Mouse (Mus musculus) myocyte (in vitro differentiated cells): Measurements from ENCODE around the gene Plcl2.

Experiments
- CEBPB ChIP-seq: IDR thresholded peaks from 2 replicates; pipeline ENCODE4 v1.6.1; 2011; ENCODE audit warnings: mild to moderate bottlenecking, moderate library complexity; ENCODE audit not compliant: poor library complexity, insufficient read depth, severe bottlenecking
- E2F4 ChIP-seq: IDR thresholded peaks from one replicate; pipeline ENCODE4 v1.6.1; 2011; ENCODE audit warnings: mild to moderate bottlenecking, control low read depth, moderate library complexity; ENCODE audit not compliant: insufficient read depth
- MAX ChIP-seq: IDR thresholded peaks from one replicate; pipeline ENCODE4 v1.6.1; 2011; ENCODE audit warnings: low read depth, mild to moderate bottlenecking, control low read depth
- MYOD1 ChIP-seq, 3 experiments: IDR thresholded peaks; one replicate each; pipeline ENCODE4 v1.6.1; 2011; ENCODE audit warnings: control low read depth in 2 of 3, low read depth in 2 of 3, mild to moderate bottlenecking in 2 of 3, moderate library complexity in 1 of 3; ENCODE audit not compliant: insufficient read length in 2 of 3, control insufficient read depth in 1 of 3
- MYOG ChIP-seq, 3 experiments: IDR thresholded peaks; one replicate each; pipeline ENCODE4 v1.6.1; 2011; ENCODE audit warnings: control low read depth in 2 of 3, low read depth in 2 of 3, mild to moderate bottlenecking in 2 of 3; ENCODE audit not compliant: insufficient read length in 2 of 3, control insufficient read depth in 1 of 3, insufficient read depth in 1 of 3
- POLR2A ChIP-seq: IDR thresholded peaks from one replicate; pipeline ENCODE4 v1.6.1; 2011; ENCODE audit warnings: low read depth, mild to moderate bottlenecking, control low read depth, moderate library complexity; ENCODE audit not compliant: insufficient read length
- TCF12 ChIP-seq: IDR thresholded peaks from one replicate; pipeline ENCODE4 v1.6.1; 2011; ENCODE audit warnings: mild to moderate bottlenecking, control low read depth; ENCODE audit not compliant: poor library complexity, insufficient read depth, severe bottlenecking
- TCF3 ChIP-seq: IDR thresholded peaks from one replicate; pipeline ENCODE4 v1.6.1; 2011; ENCODE audit warnings: low read depth, control low read depth; ENCODE audit not compliant: insufficient read length
- USF1 ChIP-seq: IDR thresholded peaks from one replicate; pipeline ENCODE4 v1.6.1; 2011; ENCODE audit warnings: low read depth, mild to moderate bottlenecking, control low read depth, moderate library complexity

GRCm38 (mm10) chr17:50544860-50545259 is 35.7 kb downstream of the Plcl2 start:
- TF ChIP-seq POLR2A: no peak
- TF ChIP-seq MAX: no peak
- no peak for TF ChIP-seq TCF12
- TF ChIP-seq MYOG (IDR thresholded peaks at IDR 0.05; ENCODE audit: control insufficient read depth in 1 of 3, insufficient read depth in 1 of 3, insufficient read length in 2 of 3, low read depth in 2 of 3): no peak
- no peak for TF ChIP-seq TCF3
- no peak for TF ChIP-seq E2F4
- TF ChIP-seq USF1: no peak
- TF ChIP-seq MYOD1 (IDR thresholded peaks at IDR 0.05; ENCODE audit: control insufficient read depth in 1 of 3, insufficient read length in 2 of 3, low read depth in 2 of 3): no peak
- TF ChIP-seq CEBPB: no peak
